Mouse (Mus musculus) G1E (cell line): ENCODE results near the gene Rbbp4.

Source experiments
- CTCF ChIP-seq: IDR thresholded peaks from 2 replicates; pipeline ENCODE4 v1.5.1; 2012; ENCODE audit warnings: low read depth, low read length, inconsistent platforms, mixed read lengths
- POLR2AphosphoS5 ChIP-seq: IDR thresholded peaks from 2 replicates; pipeline ENCODE4 v1.6.1; 2012; ENCODE audit warnings: low read depth, low read length, inconsistent platforms; ENCODE audit not compliant: insufficient replicate concordance
- TAL1 ChIP-seq: conservative IDR thresholded peaks from 2 replicates; pipeline ENCODE4 v1.6.1; 2012; ENCODE audit warnings: low read depth, low read length, inconsistent platforms, mixed read lengths

- no peak for TF ChIP-seq CTCF
- TF ChIP-seq POLR2AphosphoS5: no peak
- TF ChIP-seq TAL1: no peak
Measured at GRCm38 (mm10) chr4:129377601-129378390, 42.6 kb upstream of the Rbbp4 start, which contains the start of gene Zbtb8a.
